Mouse (Mus musculus): Measurements from ENCODE around the gene Zfx.

DNA sequence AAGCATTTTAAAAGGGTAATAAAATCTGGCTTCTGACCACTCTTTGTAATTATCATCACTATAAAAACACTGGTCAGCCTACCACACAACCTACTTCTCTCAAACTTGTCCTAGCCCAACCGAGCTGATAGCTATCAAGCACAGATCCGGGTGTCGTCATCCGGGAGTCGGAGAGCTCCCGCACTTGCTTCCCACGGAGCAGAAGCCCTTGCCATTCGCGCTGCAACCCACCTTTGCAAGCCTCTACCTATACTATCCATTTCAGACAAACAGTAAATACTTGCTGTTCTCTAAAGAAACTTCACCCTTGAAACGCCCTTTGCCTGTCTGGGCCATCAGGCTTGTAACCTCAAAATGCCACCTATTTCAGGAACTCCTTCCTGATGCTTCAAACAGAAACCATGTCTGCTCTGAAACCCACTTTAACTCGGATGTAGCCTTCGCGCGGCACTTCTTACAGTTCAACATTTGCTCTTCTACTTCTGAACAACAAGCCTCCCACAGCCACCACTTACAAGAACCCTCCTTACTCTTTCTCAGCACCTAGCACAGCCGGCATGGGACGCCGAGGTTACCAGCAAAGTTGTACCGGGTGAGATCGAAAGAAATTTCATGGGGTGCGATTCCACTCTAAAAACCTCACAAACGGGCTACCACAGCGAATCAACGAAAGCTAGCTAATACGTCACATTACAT is 2.2 kb downstream of the Zfx start:
- TF ChIP-seq CTCF (IDR thresholded peaks at IDR 0.05; ENCODE audit: extremely low read depth, insufficient read depth, low read length) (no peak), POLR2A (IDR thresholded peaks at IDR 0.05; ENCODE audit: extremely low read depth, insufficient read depth, low read length) (no peak)
